10 mouse cellular contexts compared by ENCODE assay signal in genomic region chr8:118951766-118952741, GRCm38 (mm10).
DNase-seq lines count a peak whose midpoint lies in the region; ATAC-seq and TF ChIP-seq lines count a peak whose summit lies in the region.
"Had no signal": no experiment of that assay in that cellular context is flagged by ENCODE, and none has a peak within 500 bp of the region (broad histone marks: within the 10 kb centered on the region; RNA-seq: fewer than 3 reads in every experiment).

No protein-coding gene starts in this region.

- no peak overlapping the region for H3K9ac ChIP-seq in intestine, embryonic 14.5 days (ENCODE audit: low read length)
- no peak overlapping the region for H3K9ac ChIP-seq in intestine, postnatal 0 days (ENCODE audit: low read depth, low read length)
- no peak overlapping the region for H3K9ac ChIP-seq in hindbrain, embryonic 14.5 days

- H3K27ac ChIP-seq in intestine, embryonic 14.5 days (ENCODE audit: low read depth) = no peak overlapping the region
- H3K27ac ChIP-seq in intestine, postnatal 0 days (ENCODE audit: low read depth, low read length) = no peak overlapping the region
- no peak overlapping the region for H3K27ac ChIP-seq in hindbrain, embryonic 14.5 days
- H3K27ac ChIP-seq: heart, adult 2 months had no signal

- ATAC-seq in intestine, embryonic 14.5 days (replicated peaks; ENCODE audit: low FRiP score, low TSS enrichment, low read depth) = no peak
- no peak for ATAC-seq in intestine, postnatal 0 days
- ATAC-seq in hindbrain, embryonic 14.5 days (ENCODE audit: low FRiP score) = peak; percentile 24; the same call in 1 of the 2 replicates

- no peaks in the 10 kb centered on the region for H3K27me3 ChIP-seq in intestine, embryonic 14.5 days (replicated peaks; ENCODE audit: control insufficient read depth, insufficient read depth, low read length)
- H3K27me3 ChIP-seq in intestine, postnatal 0 days (replicated peaks; ENCODE audit: control insufficient read depth, insufficient read depth, low read length) = no peaks in the 10 kb centered on the region
- no peaks in the 10 kb centered on the region for H3K27me3 ChIP-seq in hindbrain, embryonic 14.5 days (ENCODE audit: control insufficient read depth, insufficient read depth, low read length)

- WGBS in intestine, embryonic 14.5 days = 61% methylated on average over 20 of the region's 20 CpGs
- 59% methylated on average over 20 of the region's 20 CpGs for WGBS in intestine, postnatal 0 days
- 59% methylated on average over 20 of the region's 20 CpGs for WGBS in hindbrain, embryonic 14.5 days

- no peaks in the 10 kb centered on the region for H3K4me1 ChIP-seq in intestine, embryonic 14.5 days (replicated peaks; ENCODE audit: control insufficient read depth, insufficient read depth, low read length)
- H3K4me1 ChIP-seq in intestine, postnatal 0 days (replicated peaks; ENCODE audit: control insufficient read depth, insufficient read depth, low read length) = no peaks in the 10 kb centered on the region
- no peaks in the 10 kb centered on the region for H3K4me1 ChIP-seq in hindbrain, embryonic 14.5 days (replicated peaks; ENCODE audit: control insufficient read depth, insufficient read depth, low read length)

- no peak overlapping the region for H3K4me2 ChIP-seq in intestine, embryonic 14.5 days (ENCODE audit: low read length)
- H3K4me2 ChIP-seq in intestine, postnatal 0 days (replicated peaks; ENCODE audit: low read depth) = no peak overlapping the region
- H3K4me2 ChIP-seq in hindbrain, embryonic 14.5 days (replicated peaks) = no peak overlapping the region

- peak; percentile 73 for DNase-seq in intestine, embryonic 14.5 days (ENCODE audit: low spot score)
- peak; percentile 7 for DNase-seq in urinary bladder, postnatal 14 days (ENCODE audit: low spot score)
- DNase-seq in urinary bladder, postnatal 36 days (ENCODE audit: low spot score in 2 of 2) = no peak
- peak; percentile 42 for DNase-seq in hindbrain, embryonic 14.5 days (ENCODE audit: low spot score)
- DNase-seq in frontal cortex, adult 2 months (ENCODE audit: extremely low spot score in 1 of 2, low spot score in 1 of 2) = no peak
- no peak for DNase-seq in urinary bladder, adult 18-20 months (ENCODE audit: low spot score in 2 of 2)
- no peak for DNase-seq in spleen, adult 12 weeks (ENCODE audit: low spot score)
- DNase-seq: cerebellum, postnatal 25 days; heart, adult 2 months had no signal

- H3K9me3 ChIP-seq in intestine, embryonic 14.5 days (ENCODE audit: control insufficient read depth, low read length) = no peaks in the 10 kb centered on the region
- no peaks in the 10 kb centered on the region for H3K9me3 ChIP-seq in intestine, postnatal 0 days (ENCODE audit: control insufficient read depth)
- H3K9me3 ChIP-seq in hindbrain, embryonic 14.5 days (ENCODE audit: control insufficient read depth, low read length) = no peaks in the 10 kb centered on the region

- H3K4me3 ChIP-seq in intestine, embryonic 14.5 days (ENCODE audit: low read depth, low read length) = no peak overlapping the region
- no peak overlapping the region for H3K4me3 ChIP-seq in intestine, postnatal 0 days (ENCODE audit: low read depth, low read length)
- H3K4me3 ChIP-seq in hindbrain, embryonic 14.5 days (replicated peaks; ENCODE audit: low read length) = no peak overlapping the region
- H3K4me3 ChIP-seq: heart, adult 2 months had no signal

- TF ChIP-seq CTCF in intestine, postnatal 0 days (IDR thresholded peaks at IDR 0.05; ENCODE audit: low read depth) = no peak

- no peaks in the 10 kb centered on the region for H3K36me3 ChIP-seq in intestine, embryonic 14.5 days (ENCODE audit: control insufficient read depth, insufficient read depth, low read length)
- no peaks in the 10 kb centered on the region for H3K36me3 ChIP-seq in intestine, postnatal 0 days (ENCODE audit: control insufficient read depth, insufficient read depth)
- no peaks in the 10 kb centered on the region for H3K36me3 ChIP-seq in hindbrain, embryonic 14.5 days (replicated peaks; ENCODE audit: control insufficient read depth, insufficient read depth)

Comparison
In these comparisons a context has a peak if more than half of its experiments do, and no peak if none do; other contexts are left out.
1. DNase-seq: peak in intestine, embryonic 14.5 days (single experiment), urinary bladder, postnatal 14 days (single experiment) and hindbrain, embryonic 14.5 days (single experiment); none in urinary bladder, postnatal 36 days (0 of 2), frontal cortex, adult 2 months (0 of 2), urinary bladder, adult 18-20 months (0 of 2) and spleen, adult 12 weeks (single experiment).